Mouse (Mus musculus): Measurements from ENCODE around the gene Eif2b5.

DNA sequence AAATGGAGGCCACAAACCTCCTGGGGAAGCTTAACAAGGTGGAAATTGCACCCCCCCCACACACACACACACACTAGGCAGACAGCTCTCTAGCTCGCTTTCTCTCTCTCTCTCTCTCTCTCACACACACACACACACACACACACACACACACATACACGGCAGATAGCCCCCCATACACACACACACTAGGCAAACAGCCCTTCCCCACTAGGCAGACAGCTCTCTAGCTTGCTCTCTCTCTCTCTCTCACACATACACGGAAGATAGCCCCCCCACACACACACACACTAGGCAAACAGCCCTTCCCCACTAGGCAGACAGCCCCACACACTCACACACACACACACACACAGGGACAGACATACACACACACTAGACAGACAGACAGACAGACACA lies 21.3 kb upstream of the Eif2b5 start:
- no peak for TF ChIP-seq POLR2A (IDR thresholded peaks at IDR 0.05; ENCODE audit: insufficient read depth, low read length)
- no peak for TF ChIP-seq CTCF (IDR thresholded peaks at IDR 0.05; ENCODE audit: low read depth, low read length)
